Mouse (Mus musculus) c-Kit-positive CD71-negative TER-119-negative erythroid progenitor cells, embryonic 14.5 days (primary cell): ENCODE measurements at regions not wholly inside any gene's neighbourhood (a gene's known extent, or its start where the extent isn't known, plus 50 kb on each side); places are given as distances from the start of the nearest gene placed in this dataset.

Experiments
- DNase-seq: peaks from one replicate; pipeline ENCODE4 v3.0.0-alpha.2; 2013; ENCODE audit warnings: low read depth

DNA sequence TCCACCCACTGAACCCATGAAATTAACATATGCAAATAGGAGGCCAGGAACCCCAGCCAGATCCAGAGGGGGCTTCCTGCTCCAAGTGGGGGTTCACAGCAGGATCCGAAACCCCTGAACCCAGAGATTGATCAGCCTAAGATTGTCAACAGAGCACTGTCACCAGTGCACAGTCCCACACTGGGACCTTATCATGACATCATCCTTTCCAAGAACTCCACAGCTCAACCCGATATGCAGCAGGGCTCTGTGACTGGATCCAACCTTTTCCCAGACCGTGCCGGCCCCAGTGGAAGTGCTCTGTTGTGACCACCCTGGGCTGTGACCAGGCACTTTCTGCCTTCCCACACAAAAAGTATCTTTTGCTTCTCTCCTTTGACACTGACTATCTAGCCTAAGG, 57.7 kb upstream of the Dio3 start:
- DNase-seq: no peak

DNA sequence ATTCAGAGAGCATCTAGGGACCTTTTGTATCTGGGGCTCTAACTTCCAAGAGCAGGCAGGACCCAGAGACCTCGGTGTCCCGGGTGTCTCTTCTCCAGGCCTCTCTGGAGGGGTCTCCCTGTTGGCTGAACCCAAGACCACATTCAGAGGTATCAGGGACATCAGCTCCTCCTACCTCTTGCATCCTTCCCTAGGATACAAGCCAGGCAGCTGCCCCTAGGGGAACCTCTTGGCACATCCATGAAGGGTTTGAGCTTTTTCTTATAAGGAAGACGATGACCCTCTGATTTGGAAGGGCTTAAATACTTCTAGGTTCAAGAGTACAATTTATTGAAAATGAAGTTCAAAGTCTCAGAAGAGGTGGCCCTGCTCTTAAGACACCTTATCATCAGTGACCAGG, 57.2 kb upstream of the Dio3 start:
- DNase-seq: no peak

DNA sequence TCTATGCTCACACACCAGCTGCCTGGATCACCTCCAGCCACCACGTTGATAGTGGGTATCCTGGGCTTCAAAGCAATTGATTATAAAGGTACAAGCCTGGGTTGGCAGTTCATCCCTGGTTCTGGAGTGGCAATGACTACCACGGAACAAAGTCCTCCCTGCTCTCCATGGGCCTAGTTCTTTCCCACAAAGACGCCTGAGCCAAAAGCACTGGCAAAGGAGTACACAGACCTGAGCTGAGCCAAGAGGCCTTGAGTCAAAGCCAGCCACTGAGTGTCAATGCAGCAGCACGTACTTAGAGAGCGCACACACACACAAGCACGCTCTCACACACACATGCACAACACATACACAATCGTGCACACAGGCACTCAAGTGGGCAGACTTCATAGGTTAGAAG, 54.6 kb upstream of the Dio3 start:
- DNase-seq: no peak

DNA sequence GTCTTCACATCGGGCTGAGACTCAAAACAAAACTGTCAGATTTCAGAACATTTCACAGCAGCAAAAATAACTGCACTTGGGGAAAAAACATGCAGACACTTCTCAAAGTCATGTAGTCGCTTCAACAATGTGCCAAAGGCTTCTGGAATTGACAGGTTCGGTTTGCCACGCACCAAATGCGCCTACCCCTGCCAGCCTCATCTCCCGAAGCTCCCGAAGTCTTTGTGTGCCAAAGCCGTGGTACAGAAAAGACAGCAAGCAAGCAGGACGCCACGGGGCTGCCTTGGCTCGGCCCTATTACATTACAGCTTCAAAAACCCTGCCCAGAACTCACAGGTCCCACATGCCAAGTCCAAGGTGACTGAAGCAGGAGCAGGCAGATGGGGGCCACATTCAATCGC, 50.9 kb upstream of the Dio3 start:
- no peak for DNase-seq
